Mouse (Mus musculus) neural tube, embryonic 10.5 days (tissue): ENCODE data around the gene Mast3.

Experiments
- DNase-seq: peaks from one replicate; pipeline ENCODE4 v3.0.0-alpha.2; 2017; ENCODE audit warnings: low spot score; ENCODE audit errors: extremely low spot score

Gene Mast3

GRCm38 (mm10) chr8:70803761-70804480 lies 933 bp downstream of the Mast3 start:
- DNase-seq, result peak; percentile 64

- no peak for DNase-seq
Measured at GRCm38 (mm10) chr8:70802786-70803510, 1.9 kb downstream of the Mast3 start.

- DNase-seq, result no peak
Measured at GRCm38 (mm10) chr8:70801830-70802229, 3.0 kb downstream of the Mast3 start.

- no peak for DNase-seq
Measured at GRCm38 (mm10) chr8:70801156-70801555, 3.7 kb downstream of the Mast3 start.

- DNase-seq, result no peak
Measured at GRCm38 (mm10) chr8:70800648-70801047, 4.2 kb downstream of the Mast3 start.

- DNase-seq, result no peak
Measured at GRCm38 (mm10) chr8:70798281-70798680, 6.6 kb downstream of the Mast3 start.

- DNase-seq, result peak; percentile 91
Measured at GRCm38 (mm10) chr8:70797081-70798070, 7.5 kb downstream of the Mast3 start.

GRCm38 (mm10) chr8:70796403-70797080 lies 8.3 kb downstream of the Mast3 start:
- DNase-seq, result peak; percentile 36

GRCm38 (mm10) chr8:70795370-70795769 lies 9.5 kb downstream of the Mast3 start:
- DNase-seq, result no peak

GRCm38 (mm10) chr8:70794215-70794614 lies 10.6 kb downstream of the Mast3 start:
- no peak for DNase-seq

- no peak for DNase-seq
Measured at GRCm38 (mm10) chr8:70792700-70793099, 12.2 kb downstream of the Mast3 start.

- DNase-seq, result peak; percentile 98
Measured at GRCm38 (mm10) chr8:70791975-70792691, 12.7 kb downstream of the Mast3 start.

- no peak for DNase-seq
Measured at GRCm38 (mm10) chr8:70791294-70791701, 13.6 kb downstream of the Mast3 start.

- no peak for DNase-seq
Measured at GRCm38 (mm10) chr8:70790846-70791245, 14.0 kb downstream of the Mast3 start.

GRCm38 (mm10) chr8:70789046-70789445 lies 15.8 kb downstream of the Mast3 start:
- DNase-seq, result no peak

- peak; percentile 70 for DNase-seq
Measured at GRCm38 (mm10) chr8:70787941-70788667, 16.8 kb downstream of the Mast3 start.

GRCm38 (mm10) chr8:70787051-70787445 lies 17.8 kb downstream of the Mast3 start:
- no peak for DNase-seq

- DNase-seq, result no peak
Measured at GRCm38 (mm10) chr8:70786291-70787050, 18.4 kb downstream of the Mast3 start.

GRCm38 (mm10) chr8:70780093-70780492 lies 24.8 kb downstream of the Mast3 start:
- no peak for DNase-seq
